Comparison of ENCODE assay signal across 19 mouse cellular contexts in genomic region chr12:101892832-101893231, GRCm38 (mm10).
"Had no signal": no experiment of that assay in that cellular context is flagged by ENCODE, and none has a peak within 500 bp of the region (broad histone marks: within the 10 kb centered on the region; RNA-seq: fewer than 3 reads in every experiment).

No protein-coding gene starts in this region.

- H3K4me1 ChIP-seq: kidney, embryonic 15.5 days; limb, embryonic 12.5 days; limb, embryonic 15.5 days; lung, embryonic 15.5 days; midbrain, embryonic 12.5 days; midbrain, embryonic 15.5 days; neural tube, embryonic 12.5 days; neural tube, embryonic 15.5 days had no signal

- H3K9me3 ChIP-seq: kidney, embryonic 15.5 days; limb, embryonic 12.5 days; limb, embryonic 15.5 days; lung, embryonic 15.5 days; midbrain, embryonic 12.5 days; midbrain, embryonic 15.5 days; neural tube, embryonic 12.5 days; neural tube, embryonic 15.5 days had no signal

- H3K4me3 ChIP-seq: kidney, embryonic 15.5 days; limb, embryonic 12.5 days; limb, embryonic 15.5 days; lung, embryonic 15.5 days; midbrain, embryonic 12.5 days; midbrain, embryonic 15.5 days; neural tube, embryonic 12.5 days; neural tube, embryonic 15.5 days had no signal

- H3K27me3 ChIP-seq: kidney, embryonic 15.5 days; limb, embryonic 12.5 days; limb, embryonic 15.5 days; lung, embryonic 15.5 days; midbrain, embryonic 12.5 days; midbrain, embryonic 15.5 days; neural tube, embryonic 12.5 days; neural tube, embryonic 15.5 days had no signal

- H3K9ac ChIP-seq: kidney, embryonic 15.5 days; limb, embryonic 12.5 days; limb, embryonic 15.5 days; liver, embryonic 14.5 days; lung, embryonic 15.5 days; midbrain, embryonic 12.5 days; midbrain, embryonic 15.5 days; neural tube, embryonic 12.5 days; neural tube, embryonic 15.5 days had no signal

- ATAC-seq: midbrain, embryonic 15.5 days had no signal

- DNase-seq: kidney, adult 8-10 months; kidney, postnatal 10 days; kidney, postnatal 36 days; lung, adult 18-20 months; lung, postnatal 10 days; lung, postnatal 36 days; thymus, adult 2 months; thymus, postnatal 14 days; thymus, postnatal 4 days had no signal

- H3K27ac ChIP-seq: kidney, embryonic 15.5 days; limb, embryonic 12.5 days; limb, embryonic 15.5 days; liver, embryonic 14.5 days; lung, embryonic 15.5 days; midbrain, embryonic 12.5 days; midbrain, embryonic 15.5 days; neural tube, embryonic 12.5 days; neural tube, embryonic 15.5 days had no signal

- H3K4me2 ChIP-seq: kidney, embryonic 15.5 days; limb, embryonic 12.5 days; limb, embryonic 15.5 days; liver, embryonic 11.5 days; lung, embryonic 15.5 days; midbrain, embryonic 12.5 days; midbrain, embryonic 15.5 days; neural tube, embryonic 12.5 days; neural tube, embryonic 15.5 days had no signal
